ENCODE assay signal across 8 mouse cellular contexts in genomic region chr12:83689087-83689432, GRCm38 (mm10). TPM values are rescaled to one million over a fixed set of nuclear protein-coding genes. Genes with fewer than 3 reads are reported as not detected.
DNase-seq lines count a peak whose midpoint lies in the region; ATAC-seq and TF ChIP-seq lines count a peak whose summit lies in the region.

No protein-coding gene starts in this region.

- peaks cover 4% of the 10 kb centered on the region; the same call in 1 of the 2 replicates for H3K4me1 ChIP-seq in kidney, postnatal 0 days (replicated peaks; ENCODE audit: insufficient read depth, low read length)
- H3K4me1 ChIP-seq in hindbrain, embryonic 14.5 days (replicated peaks; ENCODE audit: control insufficient read depth, insufficient read depth, low read length): peaks cover 21% of the 10 kb centered on the region
- H3K4me1 ChIP-seq in midbrain, embryonic 13.5 days (replicated peaks): peaks cover 29% of the 10 kb centered on the region

- peak; percentile 16 for DNase-seq in kidney, postnatal 0 days (ENCODE audit: low spot score)
- DNase-seq in kidney, postnatal 10 days: no peak
- DNase-seq in c-Kit-positive CD71-negative TER-119-negative erythroid progenitor cells, embryonic 14.5 days (ENCODE audit: low read depth): peak; percentile 25
- no peak for DNase-seq in hindbrain, embryonic 14.5 days (ENCODE audit: low spot score)
- DNase-seq in natural killer cell, adult 2 months (ENCODE audit: low spot score in 2 of 2): no peak
- no peak for DNase-seq in spleen, postnatal 14 days (ENCODE audit: low spot score in 2 of 2)
- no peak for DNase-seq in layer of hippocampus, adult 11-12 months (ENCODE audit: low spot score)

- no peaks in the 10 kb centered on the region for H3K27me3 ChIP-seq in kidney, postnatal 0 days (ENCODE audit: insufficient read depth, low read length)
- H3K27me3 ChIP-seq in hindbrain, embryonic 14.5 days (ENCODE audit: control insufficient read depth, insufficient read depth, low read length): no peaks in the 10 kb centered on the region
- H3K27me3 ChIP-seq in midbrain, embryonic 13.5 days: no peaks in the 10 kb centered on the region

- H3K36me3 ChIP-seq in kidney, postnatal 0 days (ENCODE audit: insufficient read depth, low read length): no peaks in the 10 kb centered on the region
- H3K36me3 ChIP-seq in hindbrain, embryonic 14.5 days (replicated peaks; ENCODE audit: control insufficient read depth, insufficient read depth): peaks cover 4% of the 10 kb centered on the region; the same call in 1 of the 2 replicates
- H3K36me3 ChIP-seq in midbrain, embryonic 13.5 days: peaks cover 11% of the 10 kb centered on the region; the same call in 1 of the 2 replicates

- H3K4me2 ChIP-seq in kidney, postnatal 0 days (ENCODE audit: low read length): peak overlapping the region; percentile 78
- peak overlapping the region; percentile 70 for H3K4me2 ChIP-seq in hindbrain, embryonic 14.5 days (replicated peaks)
- H3K4me2 ChIP-seq in midbrain, embryonic 13.5 days (replicated peaks): peak overlapping the region; percentile 89

- no peaks in the 10 kb centered on the region for H3K9me3 ChIP-seq in kidney, postnatal 0 days (replicated peaks; ENCODE audit: low read length)
- no peaks in the 10 kb centered on the region for H3K9me3 ChIP-seq in hindbrain, embryonic 14.5 days (ENCODE audit: control insufficient read depth, low read length)
- H3K9me3 ChIP-seq in midbrain, embryonic 13.5 days: no peaks in the 10 kb centered on the region

- peak overlapping the region; percentile 95 for H3K27ac ChIP-seq in kidney, postnatal 0 days
- peak overlapping the region; percentile 95; the same call in 1 of the 2 replicates for H3K27ac ChIP-seq in hindbrain, embryonic 14.5 days
- H3K27ac ChIP-seq in midbrain, embryonic 13.5 days: peak overlapping the region; percentile 96

- H3K9ac ChIP-seq in kidney, postnatal 0 days (ENCODE audit: low read depth, low read length): peak overlapping the region; percentile 84
- H3K9ac ChIP-seq in hindbrain, embryonic 14.5 days: peak overlapping the region; percentile 91
- H3K9ac ChIP-seq in midbrain, embryonic 13.5 days (replicated peaks): peak overlapping the region; percentile 91

- WGBS in kidney, postnatal 0 days: 14% methylated on average over 6 of the region's 6 CpGs
- 39% methylated on average over 6 of the region's 6 CpGs for WGBS in hindbrain, embryonic 14.5 days
- 31% methylated on average over 6 of the region's 6 CpGs for WGBS in midbrain, embryonic 13.5 days

- peak overlapping the region; percentile 82 for H3K4me3 ChIP-seq in kidney, postnatal 0 days (replicated peaks; ENCODE audit: low read depth, low read length)
- peak overlapping the region; percentile 92 for H3K4me3 ChIP-seq in hindbrain, embryonic 14.5 days (replicated peaks; ENCODE audit: low read length)
- peak overlapping the region; percentile 86 for H3K4me3 ChIP-seq in midbrain, embryonic 13.5 days (replicated peaks)

- no peak for TF ChIP-seq CTCF in kidney, postnatal 0 days (IDR thresholded peaks at IDR 0.05; ENCODE audit: low read depth)

- ATAC-seq in kidney, postnatal 0 days (replicated peaks; ENCODE audit: low FRiP score, low read depth): no peak
- no peak for ATAC-seq in hindbrain, embryonic 14.5 days (ENCODE audit: low FRiP score)
- ATAC-seq in midbrain, embryonic 13.5 days: no peak

RNA-seq across cellular contexts. Expression of gene Psen1, which starts 1.1 kb away (rescaled TPM):
- polyA plus RNA-seq in kidney, postnatal 0 days (2015; fragmentation: Nextera tagmentation; extraction: Ambion mirVana): 59.5 and 64.3 TPM in 2 replicates
- 75.0 and 83.6 TPM in 2 replicates for polyA plus RNA-seq in hindbrain, embryonic 14.5 days (2014; fragmentation: Nextera tagmentation; extraction: Ambion mirVana)
- polyA plus RNA-seq in midbrain, embryonic 13.5 days (2015; fragmentation: Nextera tagmentation; extraction: Ambion mirVana): 71.5 and 74.3 TPM in 2 replicates

RNA-seq across cellular contexts. Expression of gene Rbm25, which starts 58.0 kb away (rescaled TPM):
- polyA plus RNA-seq in kidney, postnatal 0 days (2015; fragmentation: Nextera tagmentation; extraction: Ambion mirVana): 196 and 199 TPM in 2 replicates
- 171 and 197 TPM in 2 replicates for polyA plus RNA-seq in hindbrain, embryonic 14.5 days (2014; fragmentation: Nextera tagmentation; extraction: Ambion mirVana)
- 301 and 329 TPM in 2 replicates for polyA plus RNA-seq in midbrain, embryonic 13.5 days (2015; fragmentation: Nextera tagmentation; extraction: Ambion mirVana)

Comparison
In these comparisons a context has a peak if more than half of its experiments do, and no peak if none do; other contexts are left out.
1. DNase-seq: peak in kidney, postnatal 0 days (single experiment) and c-Kit-positive CD71-negative TER-119-negative erythroid progenitor cells, embryonic 14.5 days (single experiment); none in kidney, postnatal 10 days (single experiment), hindbrain, embryonic 14.5 days (single experiment), natural killer cell, adult 2 months (0 of 2), spleen, postnatal 14 days (0 of 2) and layer of hippocampus, adult 11-12 months (single experiment).
2. Peak in every context shown above with its lines, with median percentiles within 50 percentile points of each other: H3K27ac ChIP-seq, H3K4me2 ChIP-seq, H3K4me3 ChIP-seq and H3K9ac ChIP-seq.